Mouse (Mus musculus): ENCODE data around the gene Echdc2.
A peak's percentile ranks its signal among the peaks of the same experiment; 100 is the strongest.

- TF ChIP-seq POLR2A (IDR thresholded peaks at IDR 0.05; ENCODE audit: low read depth, low read length), result peak; percentile 93
- no peak for TF ChIP-seq CTCF (IDR thresholded peaks at IDR 0.05; ENCODE audit: borderline replicate concordance, insufficient read depth, low read length)
Observed at GRCm38 (mm10) chr4:108117924-108118876, 47.0 kb upstream of the Echdc2 start.

Data from embryonic fibroblast, embryonic 13.5 days (primary cell).